Mouse (Mus musculus) gastrocnemius, postnatal 36 days (tissue): ENCODE results near the gene Gm14403. TPM values are rescaled to one million over a fixed set of nuclear protein-coding genes. Genes with fewer than 3 reads are reported as not detected.
"Not testable (repeated sequence)": the region's sequence is repeated elsewhere in the genome, so short reads cannot be mapped to it uniquely, and the experiment has no call there.

ENCODE experiments used
- DNase-seq, 2 experiments: peaks; one replicate each; pipeline ENCODE4 v3.0.0; 2022
- intact Hi-C: fragments of 180-260 bp; cut with DNase I; formaldehyde crosslinking; loops from one replicate; pipeline ENCODE4 v1.15.1; 2025
- long read RNA-seq, 2 experiments: library from polyadenylated mRNA; stranded (forward); transcript quantifications; one replicate each; pipeline ENCODE4 v2.0.0; 2021
- total RNA-seq, 2 experiments: library from RNA; stranded (reverse); gene quantifications; 2 replicates each; pipeline ENCODE4 v1.2.3; 2021

Gm14403 gene
- total RNA-seq, result 10 to 100 TPM; 17.5 to 28.2 TPM
- long read RNA-seq, experiment 1, partial matches to known transcripts, result 0 of 6 reads
- long read RNA-seq, experiment 1, other reads (novel, unspliced or antisense), result 5 of 6 reads
- long read RNA-seq, experiment 2, partial matches to known transcripts, result 4 of 11 reads
- long read RNA-seq, experiment 2, other reads (novel, unspliced or antisense), result 7 of 11 reads

DNA sequence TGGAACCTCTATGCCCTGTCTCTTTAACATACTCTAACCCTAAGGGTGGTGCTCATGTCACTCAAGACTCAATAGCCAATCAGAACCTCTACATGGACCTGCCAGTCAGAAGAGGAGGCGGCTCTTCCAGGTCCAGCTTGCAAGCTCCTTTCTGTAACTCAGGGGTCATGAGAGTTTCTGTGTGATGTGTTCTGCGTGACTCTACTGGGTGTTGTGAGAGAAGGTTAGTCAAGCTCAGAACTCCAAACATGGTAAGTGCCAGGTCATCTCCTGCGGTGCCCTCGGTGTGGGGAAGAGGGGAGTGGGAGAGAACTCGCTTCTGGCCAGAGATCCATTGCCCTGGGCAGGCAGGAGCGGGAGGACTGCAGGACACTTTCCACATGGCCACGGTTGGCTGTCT is at the start of gene Gm14403:
Gene Gm14403 (plus strand): TSS at position 149 of the 400 bp plus-strand sequence.
- intact Hi-C loops, DNase-seq: not testable (repeated sequence)

DNA sequence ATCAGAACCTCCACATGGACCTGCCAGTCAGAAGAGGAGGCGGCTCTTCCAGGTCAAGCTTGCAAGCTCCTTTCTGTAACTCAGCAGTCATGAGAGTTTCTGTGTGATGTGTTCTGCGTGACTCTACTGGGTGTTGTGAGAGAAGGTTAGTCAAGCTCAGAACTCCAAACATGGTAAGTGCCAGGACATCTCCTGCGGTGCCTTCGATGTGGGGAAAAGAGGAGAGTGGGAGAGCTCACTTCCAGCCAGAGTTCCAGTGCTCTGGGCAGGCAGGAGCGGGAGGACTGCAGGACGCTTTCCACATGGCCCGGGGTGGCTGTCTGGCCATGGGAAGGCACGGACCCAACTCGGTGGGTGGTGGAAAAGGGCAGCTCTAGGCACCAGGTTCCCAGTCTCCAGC is 33.3 kb upstream of the Gm14403 start, which contains the start of gene Zfp970:
Gene Zfp970 (plus strand): TSS at position 58 of the 400 bp plus-strand sequence.
- peak in 1 of 2 experiments; percentile 31 for DNase-seq
- intact Hi-C loops, result not testable (repeated sequence)

DNA sequence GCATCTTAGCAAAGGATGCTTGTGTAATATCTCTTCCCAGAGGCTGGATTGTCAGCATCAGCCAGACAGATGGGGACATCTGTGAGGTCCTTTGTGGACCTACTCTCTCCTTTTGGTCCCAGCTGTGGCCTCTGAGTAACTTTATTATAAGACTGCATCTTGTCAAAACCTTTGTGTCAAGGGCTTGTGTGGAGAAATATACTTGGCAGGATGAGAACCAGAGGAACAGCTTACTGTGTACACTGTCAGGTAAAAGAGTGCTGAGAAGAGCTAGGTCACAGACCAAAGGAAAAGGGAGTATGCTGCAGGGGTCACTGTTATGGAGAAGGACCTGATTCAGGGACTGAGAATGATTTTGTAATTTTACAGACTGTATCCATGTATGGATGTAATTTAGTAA is 29.8 kb upstream of the Gm14403 start:
- DNase-seq, intact Hi-C loops: not testable (repeated sequence)

- DNase-seq, intact Hi-C loops: not testable (repeated sequence)
These were observed 25.8 kb upstream of the Gm14403 start for GRCm38 (mm10) chr2:177472261-177472660.

- DNase-seq, intact Hi-C loops: not testable (repeated sequence)
These were observed 16.0 kb upstream of the Gm14403 start for GRCm38 (mm10) chr2:177481971-177482370.

- intact Hi-C loops, DNase-seq: not testable (repeated sequence)
These were observed 14.6 kb upstream of the Gm14403 start for GRCm38 (mm10) chr2:177483238-177483948.

- intact Hi-C loops, DNase-seq: not testable (repeated sequence)
These were observed 1.2 kb downstream of the Gm14403 start for GRCm38 (mm10) chr2:177499182-177499581.

DNA sequence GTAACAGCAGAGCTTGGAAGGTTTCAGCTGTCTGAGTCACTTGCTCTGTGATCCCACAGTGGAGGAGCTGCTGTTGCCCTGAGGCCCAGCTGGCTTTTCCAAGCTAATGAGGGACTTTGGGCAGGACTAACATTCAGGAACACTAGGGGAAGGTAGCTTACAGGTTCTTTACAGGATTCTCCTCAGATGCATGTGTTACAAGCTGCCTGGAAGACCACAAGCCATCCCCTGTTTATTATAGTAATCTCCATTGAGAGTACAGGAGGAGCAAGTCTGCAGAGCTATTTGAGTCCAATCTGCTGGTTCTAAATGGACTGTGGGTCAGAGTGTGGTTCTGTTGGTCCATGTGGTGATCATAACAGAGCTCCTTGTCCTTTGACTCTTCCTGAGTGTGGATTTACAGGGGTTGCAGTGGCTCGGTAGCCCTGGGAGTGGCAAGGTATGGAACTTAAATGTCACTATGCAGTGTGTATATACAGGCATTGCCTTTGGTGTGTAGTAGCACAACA is 7.2 kb downstream of the Gm14403 start:
- DNase-seq, intact Hi-C loops: not testable (repeated sequence)

DNA sequence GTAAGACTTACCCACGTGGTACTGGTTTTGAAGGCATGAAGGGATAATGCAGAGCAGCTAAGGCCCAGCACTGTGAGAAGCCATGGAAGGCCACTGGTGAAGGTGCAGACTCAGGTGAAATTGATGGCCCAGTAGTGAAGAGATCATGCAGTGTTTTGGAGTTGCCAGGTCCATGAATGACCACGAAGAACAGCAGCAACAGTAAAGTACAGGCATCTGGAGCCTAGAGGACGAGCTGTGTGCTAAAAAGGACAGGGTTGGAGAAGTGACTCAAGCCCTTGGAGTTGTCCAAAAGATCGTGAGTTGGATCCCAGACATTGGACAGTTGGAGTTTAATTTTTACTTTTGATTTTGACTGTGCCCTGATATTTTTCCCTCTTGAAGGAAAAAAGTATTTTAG is 13.4 kb downstream of the Gm14403 start:
- DNase-seq, intact Hi-C loops: not testable (repeated sequence)

GRCm38 (mm10) chr2:177511972-177512371 is 14.0 kb downstream of the Gm14403 start:
- DNase-seq, intact Hi-C loops: not testable (repeated sequence)

GRCm38 (mm10) chr2:177513991-177514479 is 16.0 kb downstream of the Gm14403 start:
- DNase-seq, intact Hi-C loops: not testable (repeated sequence)

DNA sequence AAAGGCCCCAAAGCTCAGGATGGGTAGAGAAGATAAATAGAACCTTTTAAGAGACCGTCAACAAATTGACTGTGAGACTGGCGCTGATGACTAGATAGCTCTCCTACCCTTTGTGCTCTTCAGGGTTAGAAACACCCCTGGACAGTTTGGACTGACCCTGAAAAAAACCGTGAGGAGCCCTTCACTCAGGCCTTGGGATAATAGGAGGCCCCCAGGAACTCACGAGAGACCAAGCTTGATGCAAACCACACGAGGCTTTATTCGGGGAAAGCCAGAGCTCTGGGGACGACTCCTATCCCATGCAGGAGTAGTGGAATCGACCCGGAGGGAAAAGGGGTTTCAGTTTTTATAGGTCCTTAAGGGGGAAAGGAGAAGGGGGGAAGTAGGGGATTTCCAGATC is 19.7 kb downstream of the Gm14403 start:
- DNase-seq, result not testable (repeated sequence)

DNA sequence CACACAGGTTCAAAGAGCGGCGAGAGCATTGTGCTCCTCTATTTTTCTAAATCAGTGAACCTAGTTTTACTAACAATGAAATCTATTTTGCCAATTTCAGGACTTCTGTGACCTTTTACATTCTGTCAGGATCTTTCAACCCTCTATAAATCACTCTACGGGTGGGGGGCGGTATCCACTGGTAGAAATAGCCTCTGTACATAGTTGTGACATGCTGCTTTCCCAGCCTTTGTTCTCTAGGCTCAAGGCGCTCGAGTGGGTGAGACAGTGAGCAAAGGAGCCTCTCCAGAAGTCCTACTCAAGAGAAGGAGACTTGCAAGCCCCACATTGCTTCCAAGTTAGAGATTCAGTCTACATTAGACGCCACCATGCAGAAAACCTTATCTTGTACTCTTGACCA is 20.3 kb downstream of the Gm14403 start:
- DNase-seq, intact Hi-C loops: not testable (repeated sequence)

More for the DNA sequence above, 19.7 kb downstream of the Gm14403 start:
- intact Hi-C loops, result not testable (repeated sequence)

- intact Hi-C loops, DNase-seq: not testable (repeated sequence)
These were observed 20.9 kb downstream of the Gm14403 start for GRCm38 (mm10) chr2:177518960-177519359.

- no peak for DNase-seq
- intact Hi-C loops, result loop anchor here (5.0 kb wide), 1 partner anchor 597 kb away; the partner anchor contains the start of gene Phactr3
These were observed 22.0 kb downstream of the Gm14403 start for GRCm38 (mm10) chr2:177520035-177520434.

DNA sequence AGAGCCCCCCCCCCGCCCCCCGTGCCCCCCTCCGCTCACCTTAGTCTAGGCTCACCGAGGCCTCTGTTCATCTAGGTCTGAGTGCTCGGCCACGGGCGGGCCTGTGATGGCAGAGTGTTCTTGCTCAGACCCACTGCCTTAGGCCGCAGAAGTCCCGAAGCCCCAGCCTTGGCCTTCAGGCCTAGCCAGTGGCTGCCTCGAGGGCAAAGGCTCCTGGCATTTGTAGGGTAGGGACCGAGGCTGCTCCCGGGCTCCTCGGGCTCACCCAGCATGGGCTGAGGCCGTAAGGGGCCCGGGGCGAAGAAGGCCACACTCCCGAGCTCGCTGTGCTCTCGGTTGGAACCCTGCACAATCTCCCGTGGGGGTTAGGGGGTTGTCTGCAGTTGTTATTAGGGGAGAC is 25.0 kb downstream of the Gm14403 start:
- no peak for DNase-seq
- intact Hi-C loops, result loop anchor here (5.0 kb wide), 1 partner anchor 594 kb away; the partner anchor contains the start of gene Phactr3

- intact Hi-C loops, result loop anchor here (5.0 kb wide), 1 partner anchor 594 kb away; the partner anchor contains the start of gene Phactr3
These were observed 25.7 kb downstream of the Gm14403 start for GRCm38 (mm10) chr2:177523674-177524073.

DNA sequence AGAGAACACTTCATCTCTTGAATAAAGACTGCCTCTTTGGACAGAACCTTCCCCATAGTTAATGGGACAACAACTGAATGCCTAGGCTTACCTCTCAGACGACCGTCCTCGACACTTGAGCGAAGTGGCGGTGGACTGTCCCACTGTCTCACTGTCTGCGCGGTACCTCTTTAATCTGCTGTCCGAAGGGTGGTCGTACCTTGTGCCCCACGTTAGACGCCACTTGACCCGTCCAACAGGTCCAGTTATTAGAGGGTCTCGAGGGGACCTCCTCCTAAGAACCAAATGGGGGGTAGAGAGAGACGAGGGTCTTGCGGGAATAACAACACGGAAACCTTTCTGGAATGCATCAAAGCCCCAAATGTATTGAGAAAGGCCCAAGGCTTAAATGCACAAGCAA is 26.2 kb downstream of the Gm14403 start:
- DNase-seq, result not testable (repeated sequence)
- intact Hi-C loops, result loop anchor here (5.0 kb wide), 1 partner anchor 593 kb away; the partner anchor contains the start of gene Phactr3

More at GRCm38 (mm10) chr2:177523674-177524073, 25.7 kb downstream of the Gm14403 start:
- not testable (repeated sequence) for DNase-seq

DNA sequence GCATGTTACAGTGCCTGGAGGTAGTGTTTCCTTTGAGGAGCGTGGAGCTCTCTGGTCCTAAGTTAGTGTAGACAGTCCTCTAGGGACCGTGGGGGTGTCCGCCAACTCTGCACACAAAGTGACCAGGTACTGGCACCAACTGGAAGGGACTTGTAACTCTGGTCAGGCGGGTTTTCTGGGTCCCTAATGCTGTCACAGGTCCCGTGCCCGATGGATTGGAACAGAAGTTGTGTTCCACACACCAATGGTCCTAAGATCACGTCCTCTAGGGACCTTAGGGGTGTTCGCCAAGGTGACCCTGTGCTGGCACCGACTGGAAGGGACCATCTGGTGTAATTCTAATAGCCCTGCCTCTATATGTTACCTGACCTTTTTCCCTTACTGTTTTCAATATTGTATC is 37.9 kb downstream of the Gm14403 start:
- no peak for DNase-seq
- intact Hi-C loops, result loop anchor here (10.0 kb wide), 1 partner anchor 101 kb away; no protein-coding TSS in a partner anchor

GRCm38 (mm10) chr2:177537141-177537540 is 39.1 kb downstream of the Gm14403 start:
- intact Hi-C loops, result loop anchor here (10.0 kb wide), 1 partner anchor 102 kb away; no protein-coding TSS in a partner anchor
- not testable (repeated sequence) for DNase-seq
